In genomic region chr11:20571702-20572413, GRCm38 (mm10) we compare ENCODE assay signal across 9 mouse cellular contexts. TPM values are rescaled to one million over a fixed set of nuclear protein-coding genes. Genes with fewer than 3 reads are reported as not detected.
DNase-seq lines count a peak whose midpoint lies in the region; ATAC-seq lines count a peak whose summit lies in the region.
"Had no signal": no experiment of that assay in that cellular context is flagged by ENCODE, and none has a peak within 500 bp of the region (broad histone marks: within the 10 kb centered on the region; RNA-seq: fewer than 3 reads in every experiment).

No protein-coding gene starts in this region.

- H3K4me2 ChIP-seq in neural tube, embryonic 14.5 days (ENCODE audit: low read depth, low read length) = no peak overlapping the region
- H3K4me2 ChIP-seq: liver, embryonic 13.5 days had no signal

- no peaks in the 10 kb centered on the region for H3K27me3 ChIP-seq in neural tube, embryonic 14.5 days (ENCODE audit: control insufficient read depth, insufficient read depth, low read length)
- H3K27me3 ChIP-seq: liver, embryonic 13.5 days had no signal

- H3K9ac ChIP-seq in neural tube, embryonic 14.5 days (replicated peaks; ENCODE audit: low read depth, low read length) = no peak overlapping the region
- H3K9ac ChIP-seq: liver, embryonic 13.5 days had no signal

- DNase-seq in layer of hippocampus, adult 18-20 months (ENCODE audit: low spot score in 2 of 2) = peak; percentile 17 to 49
- DNase-seq in layer of hippocampus, adult 9-10 months (ENCODE audit: low spot score) = no peak
- peak; percentile 57 for DNase-seq in adrenal gland, postnatal 10 days
- peak; percentile 56 to 70 for DNase-seq in frontal cortex, postnatal 36 days (ENCODE audit: low spot score in 2 of 2)
- no peak for DNase-seq in yolk sac, embryonic 10.5 days (ENCODE audit: low spot score)
- no peak for DNase-seq in heart, postnatal 25 days (ENCODE audit: low spot score)
- DNase-seq: liver, embryonic 13.5 days had no signal

- H3K36me3 ChIP-seq in neural tube, embryonic 14.5 days (ENCODE audit: control insufficient read depth, insufficient read depth, low read length) = no peaks in the 10 kb centered on the region
- H3K36me3 ChIP-seq: liver, embryonic 13.5 days had no signal

- H3K27ac ChIP-seq in neural tube, embryonic 14.5 days (ENCODE audit: low read depth, low read length) = 0 out of 2 replicates have a peak overlapping the region, but pooled peaks have one; percentile 12
- H3K27ac ChIP-seq: liver, embryonic 13.5 days had no signal

- no peaks in the 10 kb centered on the region for H3K9me3 ChIP-seq in neural tube, embryonic 14.5 days (ENCODE audit: control insufficient read depth, low read length)
- H3K9me3 ChIP-seq: liver, embryonic 13.5 days had no signal

- intact Hi-C loops in heart, postnatal 25 days (cut with DNase I) = no loop called here

- WGBS in neural tube, embryonic 14.5 days = 19% methylated on average over 5 of the region's 5 CpGs

- H3K4me3 ChIP-seq in neural tube, embryonic 14.5 days (ENCODE audit: low read depth, low read length) = no peak overlapping the region
- H3K4me3 ChIP-seq: liver, embryonic 13.5 days had no signal

- H3K4me1 ChIP-seq in neural tube, embryonic 14.5 days (ENCODE audit: control insufficient read depth, insufficient read depth, low read length) = 0 out of 2 replicates have a peak, but pooled peaks cover 5% of the 10 kb centered on the region

- peak; percentile 90; the same call in 1 of the 2 replicates for ATAC-seq in neural tube, embryonic 14.5 days (ENCODE audit: low read depth)
- no peak for ATAC-seq in megakaryocyte, adult 5-6 weeks (ENCODE audit: poor library complexity, severe bottlenecking)

RNA-seq across cellular contexts. Expression of gene Sertad2, which starts 28.8 kb away (rescaled TPM):
- 10 to 100 TPM; 21.9 to 23.6 TPM for total RNA-seq in layer of hippocampus, adult 18-20 months (2021)
- total RNA-seq in adrenal gland, postnatal 10 days (2021) = 10 to 100 TPM; 13.5 to 17.7 TPM
- 30.5 and 34.6 TPM in 2 replicates for polyA plus RNA-seq in neural tube, embryonic 14.5 days (2014; fragmentation: Nextera tagmentation; extraction: Ambion mirVana)
- 9.1 and 9.7 TPM in 2 replicates for total RNA-seq in megakaryocyte, adult 5-6 weeks (2015)
- 6.9 and 7.0 TPM in 2 replicates for total RNA-seq in megakaryocyte, adult 5-6 weeks (2017)
- 10 to 100 TPM; 18.0 to 21.5 TPM for total RNA-seq in heart, postnatal 25 days (2021)

Comparison
In these comparisons a context has a peak if more than half of its experiments do, and no peak if none do; other contexts are left out.
1. DNase-seq: peak in layer of hippocampus, adult 18-20 months (2 of 2), adrenal gland, postnatal 10 days (single experiment) and frontal cortex, postnatal 36 days (2 of 2); none in layer of hippocampus, adult 9-10 months (single experiment), yolk sac, embryonic 10.5 days (single experiment) and heart, postnatal 25 days (single experiment).